ENCODE assay signal across 17 mouse cellular contexts in genomic region chr12:83136460-83136859, GRCm38 (mm10).
"Had no signal": no experiment of that assay in that cellular context is flagged by ENCODE, and none has a peak within 500 bp of the region (broad histone marks: within the 10 kb centered on the region; RNA-seq: fewer than 3 reads in every experiment).

No protein-coding gene starts in this region.

- ATAC-seq: midbrain, embryonic 13.5 days; midbrain, embryonic 15.5 days had no signal

- H3K27me3 ChIP-seq: lung, embryonic 15.5 days; midbrain, embryonic 13.5 days; midbrain, embryonic 15.5 days; neural tube, embryonic 13.5 days; neural tube, embryonic 15.5 days had no signal

- H3K36me3 ChIP-seq: lung, embryonic 15.5 days; midbrain, embryonic 10.5 days; midbrain, embryonic 13.5 days; midbrain, embryonic 15.5 days; neural tube, embryonic 13.5 days; neural tube, embryonic 15.5 days had no signal

- H3K27ac ChIP-seq: liver, embryonic 14.5 days; lung, embryonic 15.5 days; midbrain, embryonic 10.5 days; midbrain, embryonic 13.5 days; midbrain, embryonic 15.5 days; neural tube, embryonic 13.5 days; neural tube, embryonic 15.5 days had no signal

- DNase-seq: lung, adult 2 months; retina, postnatal 1 day; right cerebral cortex, adult 18-20 months; right cerebral cortex, postnatal 25 days; right cerebral cortex, postnatal 4 days; spleen, adult 18-20 months; thymus, adult 18-20 months; thymus, postnatal 14 days; thymus, postnatal 36 days had no signal

- H3K9ac ChIP-seq: liver, embryonic 14.5 days; lung, embryonic 15.5 days; midbrain, embryonic 13.5 days; midbrain, embryonic 15.5 days; neural tube, embryonic 13.5 days; neural tube, embryonic 15.5 days had no signal

- H3K4me3 ChIP-seq: lung, embryonic 15.5 days; midbrain, embryonic 10.5 days; midbrain, embryonic 13.5 days; midbrain, embryonic 15.5 days; myocyte; neural tube, embryonic 13.5 days; neural tube, embryonic 15.5 days had no signal

- H3K9me3 ChIP-seq: lung, embryonic 15.5 days; midbrain, embryonic 10.5 days; midbrain, embryonic 13.5 days; midbrain, embryonic 15.5 days; neural tube, embryonic 13.5 days; neural tube, embryonic 15.5 days had no signal

- H3K4me2 ChIP-seq: lung, embryonic 15.5 days; midbrain, embryonic 13.5 days; midbrain, embryonic 15.5 days; neural tube, embryonic 13.5 days; neural tube, embryonic 15.5 days had no signal

- H3K4me1 ChIP-seq: neural tube, embryonic 13.5 days had no signal
